Mouse (Mus musculus): ENCODE measurements around the gene Ulk1. TPM values are rescaled to one million over a fixed set of nuclear protein-coding genes. Genes with fewer than 3 reads are reported as not detected.
"Not testable (repeated sequence)": the region's sequence is repeated elsewhere in the genome, so short reads cannot be mapped to it uniquely, and the experiment has no call there.

Ulk1 gene
- total RNA-seq, 2 experiments from 2014 or later = 65.8 to 68.9 TPM

GRCm38 (mm10) chr5:110806676-110807075, 3.2 kb downstream of the Ulk1 start:
- no peak for DNase-seq (ENCODE audit: extremely low spot score in 1 of 2, low spot score in 1 of 2)

- DNase-seq (ENCODE audit: extremely low spot score in 1 of 2, low spot score in 1 of 2) = no peak
These were observed 3.7 kb downstream of the Ulk1 start for GRCm38 (mm10) chr5:110806154-110806553.

- DNase-seq (ENCODE audit: extremely low spot score in 1 of 2, low spot score in 1 of 2) = no peak
These were observed 5.7 kb downstream of the Ulk1 start for GRCm38 (mm10) chr5:110804012-110804743.

GRCm38 (mm10) chr5:110802809-110803208, 7.1 kb downstream of the Ulk1 start:
- DNase-seq (ENCODE audit: extremely low spot score in 1 of 2, low spot score in 1 of 2) = no peak

- no peak for DNase-seq (ENCODE audit: extremely low spot score in 1 of 2, low spot score in 1 of 2)
These were observed 7.7 kb downstream of the Ulk1 start for GRCm38 (mm10) chr5:110802186-110802585.

- no peak for DNase-seq (ENCODE audit: extremely low spot score in 1 of 2, low spot score in 1 of 2)
These were observed 8.8 kb downstream of the Ulk1 start for GRCm38 (mm10) chr5:110801036-110801624.

GRCm38 (mm10) chr5:110797696-110798095, 12.2 kb downstream of the Ulk1 start:
- DNase-seq (ENCODE audit: extremely low spot score in 1 of 2, low spot score in 1 of 2) = no peak

- DNase-seq (ENCODE audit: extremely low spot score in 1 of 2, low spot score in 1 of 2) = no peak
These were observed 15.5 kb downstream of the Ulk1 start for GRCm38 (mm10) chr5:110794363-110794762.

- DNase-seq (ENCODE audit: extremely low spot score in 1 of 2, low spot score in 1 of 2) = no peak
These were observed 21.2 kb downstream of the Ulk1 start for GRCm38 (mm10) chr5:110788684-110789083.

- DNase-seq (ENCODE audit: extremely low spot score in 1 of 2, low spot score in 1 of 2) = no peak
These were observed 23.6 kb downstream of the Ulk1 start for GRCm38 (mm10) chr5:110786081-110786835.

- DNase-seq (ENCODE audit: extremely low spot score in 1 of 2, low spot score in 1 of 2) = no peak
These were observed 26.7 kb downstream of the Ulk1 start for GRCm38 (mm10) chr5:110783150-110783549.

GRCm38 (mm10) chr5:110781529-110782238, 28.2 kb downstream of the Ulk1 start:
- no peak for DNase-seq (ENCODE audit: extremely low spot score in 1 of 2, low spot score in 1 of 2)

- no peak for DNase-seq (ENCODE audit: extremely low spot score in 1 of 2, low spot score in 1 of 2)
These were observed 29.0 kb downstream of the Ulk1 start for GRCm38 (mm10) chr5:110780761-110781528.

- DNase-seq (ENCODE audit: extremely low spot score in 1 of 2, low spot score in 1 of 2) = peak; percentile 81 to 91
These were observed 29.7 kb downstream of the Ulk1 start, which contains the start of gene Pus1 for GRCm38 (mm10) chr5:110779998-110780760. TSS of gene Pus1 (minus strand) at chr5:110780659.

GRCm38 (mm10) chr5:110779276-110779997, 30.5 kb downstream of the Ulk1 start:
- no peak for DNase-seq (ENCODE audit: extremely low spot score in 1 of 2, low spot score in 1 of 2)

GRCm38 (mm10) chr5:110778263-110778662, 31.6 kb downstream of the Ulk1 start:
- DNase-seq (ENCODE audit: extremely low spot score in 1 of 2, low spot score in 1 of 2) = no peak

- no peak for DNase-seq (ENCODE audit: extremely low spot score in 1 of 2, low spot score in 1 of 2)
These were observed 33.8 kb downstream of the Ulk1 start for GRCm38 (mm10) chr5:110776141-110776540.

GRCm38 (mm10) chr5:110774511-110774910, 35.4 kb downstream of the Ulk1 start:
- no peak for DNase-seq (ENCODE audit: extremely low spot score in 1 of 2, low spot score in 1 of 2)

GRCm38 (mm10) chr5:110772945-110773344, 37.0 kb downstream of the Ulk1 start:
- DNase-seq (ENCODE audit: extremely low spot score in 1 of 2, low spot score in 1 of 2) = not testable (repeated sequence)

Data from layer of hippocampus, postnatal 25 days (tissue).